Mouse (Mus musculus): ENCODE measurements around the gene Nptx2. TPM values are rescaled to one million over a fixed set of nuclear protein-coding genes. Genes with fewer than 3 reads are reported as not detected.

Gene Nptx2
- polyA plus RNA-seq, 1 experiment from 2014 or later = 2.1 TPM

DNA sequence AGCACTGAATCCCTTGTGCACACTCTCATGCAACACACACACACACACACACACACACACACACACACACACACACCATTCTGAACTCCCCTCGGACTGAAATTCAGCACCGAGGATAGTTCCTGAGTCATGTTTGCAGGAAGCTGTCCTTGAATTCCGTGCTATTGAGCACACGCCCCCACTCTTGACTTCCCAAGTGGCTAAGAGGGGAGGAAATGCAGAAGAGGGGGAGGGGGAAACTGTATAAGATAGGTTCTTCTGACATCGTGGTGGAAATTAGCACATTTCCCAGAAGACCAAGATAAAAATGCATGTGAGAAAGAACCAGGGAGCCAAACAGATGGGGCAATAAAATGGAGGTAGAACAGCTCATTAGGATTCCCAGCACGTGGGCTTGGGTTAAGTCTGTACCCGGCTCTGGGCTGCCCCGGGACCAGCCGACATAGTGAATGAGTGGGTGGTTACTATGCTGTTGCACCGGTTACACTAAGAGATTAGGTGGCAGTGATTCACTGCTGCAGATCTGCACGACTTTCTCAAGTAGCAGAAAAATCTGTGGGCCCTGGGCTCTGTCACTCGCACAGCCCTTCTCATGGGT is 2.9 kb upstream of the Nptx2 start:
- no peak overlapping the region for H3K4me2 ChIP-seq (replicated peaks)
- H3K27me3 ChIP-seq (replicated peaks) = peaks cover 28% of the 10 kb centered on the region
- H3K9ac ChIP-seq = no peak overlapping the region
- peaks cover 12% of the 10 kb centered on the region for H3K4me1 ChIP-seq (replicated peaks)
- H3K36me3 ChIP-seq = no peaks in the 10 kb centered on the region
- no peaks in the 10 kb centered on the region for H3K9me3 ChIP-seq
- no peak for ATAC-seq
- no peak overlapping the region for H3K27ac ChIP-seq
- WGBS = 19% methylated on average over 12 of the region's 12 CpGs
- no peak overlapping the region for H3K4me3 ChIP-seq (replicated peaks)

DNA sequence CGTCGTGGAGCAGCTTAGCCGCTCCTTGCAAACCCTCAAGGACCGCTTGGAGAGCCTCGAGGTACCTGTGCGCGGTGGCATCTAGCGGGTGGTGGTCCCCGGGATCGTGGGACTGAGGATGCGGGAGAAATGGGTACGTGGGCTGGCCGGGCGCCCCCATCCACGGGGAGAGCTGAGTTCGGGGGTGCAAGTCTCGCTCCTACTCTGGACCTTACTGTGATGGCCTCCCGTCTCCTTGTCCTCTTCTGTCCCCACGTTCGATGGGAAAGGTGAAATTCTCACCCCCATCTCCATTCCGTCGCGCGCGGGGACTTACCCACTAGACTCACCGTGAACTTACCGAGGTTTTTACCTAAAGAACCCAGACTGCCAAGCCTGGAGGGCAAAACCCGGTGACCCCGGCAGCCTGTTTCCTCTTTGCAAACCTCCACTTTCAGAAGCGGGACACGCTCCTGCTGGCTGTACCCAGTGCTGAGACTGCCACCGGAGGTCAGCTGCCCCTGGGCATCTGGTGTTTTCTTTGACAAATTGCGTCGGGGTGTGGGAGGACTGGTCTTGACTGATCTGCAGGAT is 807 bp downstream of the Nptx2 start:
- no peak for ATAC-seq
- H3K4me3 ChIP-seq (replicated peaks) = peak overlapping the region; percentile 37
- no peaks in the 10 kb centered on the region for H3K9me3 ChIP-seq
- peaks cover 12% of the 10 kb centered on the region for H3K4me1 ChIP-seq (replicated peaks)
- peak overlapping the region; percentile 78 for H3K4me2 ChIP-seq (replicated peaks)
- no peak overlapping the region for H3K27ac ChIP-seq
- WGBS = 5% methylated on average over 34 of the region's 34 CpGs
- H3K36me3 ChIP-seq = no peaks in the 10 kb centered on the region
- peak overlapping the region; percentile 45 for H3K9ac ChIP-seq
- H3K27me3 ChIP-seq (replicated peaks) = peaks cover 36% of the 10 kb centered on the region

- H3K9ac ChIP-seq = no peak overlapping the region
- H3K4me3 ChIP-seq (replicated peaks) = peak overlapping the region; percentile 10; the same call in 1 of the 2 replicates
- no peak overlapping the region for H3K27ac ChIP-seq
- no peaks in the 10 kb centered on the region for H3K36me3 ChIP-seq
- peak overlapping the region; percentile 62 for H3K4me2 ChIP-seq (replicated peaks)
- WGBS = 18% methylated on average over 9 of the region's 9 CpGs
- ATAC-seq = no peak
- no peaks in the 10 kb centered on the region for H3K9me3 ChIP-seq
- H3K27me3 ChIP-seq (replicated peaks) = peaks cover 36% of the 10 kb centered on the region
- peaks cover 12% of the 10 kb centered on the region for H3K4me1 ChIP-seq (replicated peaks)
Observed at GRCm38 (mm10) chr5:144547333-144547878, 1.7 kb downstream of the Nptx2 start.

DNA sequence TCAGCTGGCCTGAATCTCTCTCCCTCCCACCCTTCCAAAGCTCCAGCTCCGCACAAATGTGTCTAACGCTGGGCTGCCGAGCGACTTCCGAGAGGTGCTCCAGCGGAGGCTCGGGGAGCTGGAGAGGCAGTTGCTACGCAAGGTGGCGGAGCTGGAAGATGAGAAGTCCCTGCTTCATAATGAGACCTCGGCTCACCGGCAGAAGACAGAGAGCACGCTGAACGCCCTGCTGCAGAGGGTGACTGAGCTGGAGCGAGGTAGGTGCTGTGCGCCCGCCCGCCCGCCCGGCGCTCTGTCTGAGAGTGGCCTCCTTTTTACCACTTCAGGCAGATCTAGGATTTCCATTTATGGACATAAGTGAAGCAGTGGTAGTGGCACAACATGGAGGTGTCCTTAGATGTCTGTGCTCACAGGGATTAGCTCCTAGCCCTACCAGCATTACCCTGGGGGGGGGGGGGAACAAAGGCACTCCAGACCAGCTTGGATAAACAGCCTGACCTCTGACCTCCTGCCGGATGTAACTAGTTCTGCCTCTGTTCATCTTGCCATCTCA is 2.5 kb downstream of the Nptx2 start:
- peaks cover 32% of the 10 kb centered on the region for H3K27me3 ChIP-seq (replicated peaks)
- no peak overlapping the region; the same call in 1 of the 2 replicates for H3K9ac ChIP-seq
- no peak overlapping the region for H3K27ac ChIP-seq
- H3K36me3 ChIP-seq = no peaks in the 10 kb centered on the region
- H3K9me3 ChIP-seq = no peaks in the 10 kb centered on the region
- peak overlapping the region; percentile 62 for H3K4me2 ChIP-seq (replicated peaks)
- 6% methylated on average over 21 of the region's 21 CpGs for WGBS
- ATAC-seq = no peak
- H3K4me1 ChIP-seq (replicated peaks) = peaks cover 12% of the 10 kb centered on the region
- H3K4me3 ChIP-seq (replicated peaks) = peak overlapping the region; percentile 27

DNA sequence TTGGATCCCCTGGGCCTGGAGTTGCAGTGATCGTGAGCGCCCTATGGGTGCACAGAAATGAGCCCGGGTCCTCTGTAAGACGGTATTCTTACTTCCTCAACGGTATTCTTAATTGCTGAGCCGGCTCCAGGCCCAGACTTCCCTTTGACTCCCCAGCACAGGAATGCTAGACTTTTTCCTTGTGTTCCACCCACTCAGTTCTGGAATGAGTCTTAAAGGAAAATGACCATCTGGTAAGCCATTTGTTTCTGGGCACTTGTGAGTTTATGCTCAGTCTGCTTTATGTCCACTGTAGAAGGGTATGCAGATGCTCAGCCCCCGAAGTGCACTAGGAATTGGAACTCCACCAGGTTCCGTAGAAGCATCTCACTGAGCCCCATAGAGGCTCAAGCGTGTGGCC is 4.3 kb downstream of the Nptx2 start:
- Histone ChIP-seq H3K9ac (no peak overlapping the region), H3K4me2 (replicated peaks) (no peak overlapping the region), H3K4me3 (replicated peaks) (no peak overlapping the region), H3K9me3 (no peaks in the 10 kb centered on the region), H3K27me3 (replicated peaks) (peaks cover 27% of the 10 kb centered on the region), H3K27ac (no peak overlapping the region), H3K36me3 (no peaks in the 10 kb centered on the region), H3K4me1 (replicated peaks) (peaks cover 12% of the 10 kb centered on the region)
- ATAC-seq = no peak
- WGBS = 74% methylated on average over 9 of the region's 9 CpGs

DNA sequence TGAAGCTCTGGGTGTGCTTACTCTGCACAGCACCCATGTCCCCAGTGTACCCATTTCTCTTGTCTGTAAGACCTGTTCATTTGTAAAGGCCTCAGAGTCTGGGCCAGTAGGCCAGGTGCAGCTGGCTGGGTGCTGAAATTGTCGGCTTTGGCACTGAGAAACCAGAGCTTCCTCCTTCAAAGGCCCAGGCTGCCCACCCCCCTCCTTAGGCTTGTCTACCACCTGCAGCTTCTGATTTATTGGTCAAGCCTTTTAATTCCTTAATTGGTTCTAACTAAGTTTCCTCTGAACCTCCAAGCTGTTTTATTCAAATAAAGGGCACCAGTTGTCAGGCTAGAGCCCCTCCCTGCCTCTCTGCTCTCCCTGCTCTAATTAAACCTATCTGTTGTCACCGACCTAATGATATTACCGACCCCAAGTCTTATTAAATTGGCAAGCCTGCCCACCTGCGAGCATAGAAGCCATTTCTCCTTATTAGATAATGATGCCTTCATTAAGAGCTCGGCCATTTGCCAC is 5.0 kb downstream of the Nptx2 start:
- Histone ChIP-seq H3K27ac (no peak overlapping the region), H3K9me3 (no peaks in the 10 kb centered on the region), H3K4me2 (replicated peaks) (no peak overlapping the region), H3K36me3 (no peaks in the 10 kb centered on the region), H3K27me3 (replicated peaks) (peaks cover 21% of the 10 kb centered on the region), H3K4me3 (replicated peaks) (no peak overlapping the region), H3K9ac (no peak overlapping the region), H3K4me1 (replicated peaks) (peaks cover 8% of the 10 kb centered on the region)
- ATAC-seq = no peak
- WGBS = 58% methylated on average over 5 of the region's 5 CpGs

DNA sequence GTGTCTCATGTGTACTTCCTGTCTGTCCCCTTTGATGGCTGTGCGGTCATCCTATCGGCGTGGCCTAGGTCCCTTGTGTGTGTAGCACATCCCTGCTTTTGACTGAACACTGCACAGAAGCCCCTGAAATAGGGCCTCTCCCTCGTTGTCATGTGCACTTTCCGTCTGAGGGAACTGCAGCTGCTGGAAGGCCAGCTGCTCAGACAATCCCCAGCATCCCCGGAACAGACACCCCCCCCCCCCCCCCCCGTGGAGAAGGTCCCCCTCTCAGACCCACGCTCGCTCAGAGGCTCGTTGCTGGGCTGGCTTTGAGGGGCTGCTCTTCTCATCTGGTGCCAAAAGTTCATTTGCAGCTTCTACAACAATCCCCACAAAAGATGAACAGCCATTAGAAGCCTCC is 11.0 kb downstream of the Nptx2 start:
- H3K9ac ChIP-seq = no peak overlapping the region
- H3K27ac ChIP-seq = 0 out of 2 replicates have a peak overlapping the region, but pooled peaks have one; percentile 6
- H3K4me2 ChIP-seq (replicated peaks) = no peak overlapping the region
- no peaks in the 10 kb centered on the region for H3K36me3 ChIP-seq
- peak; percentile 71 for ATAC-seq
- H3K27me3 ChIP-seq (replicated peaks) = no peaks in the 10 kb centered on the region
- H3K4me1 ChIP-seq (replicated peaks) = no peaks in the 10 kb centered on the region
- 44% methylated on average over 9 of the region's 10 CpGs for WGBS
- no peak overlapping the region for H3K4me3 ChIP-seq (replicated peaks)
- H3K9me3 ChIP-seq = no peaks in the 10 kb centered on the region

- H3K36me3 ChIP-seq = no peaks in the 10 kb centered on the region
- H3K9me3 ChIP-seq = no peaks in the 10 kb centered on the region
- 55% methylated on average over 8 of the region's 8 CpGs for WGBS
- no peak overlapping the region for H3K9ac ChIP-seq
- no peaks in the 10 kb centered on the region for H3K27me3 ChIP-seq (replicated peaks)
- no peak overlapping the region for H3K4me3 ChIP-seq (replicated peaks)
- no peak for ATAC-seq
- no peaks in the 10 kb centered on the region for H3K4me1 ChIP-seq (replicated peaks)
- no peak overlapping the region for H3K4me2 ChIP-seq (replicated peaks)
- no peak overlapping the region for H3K27ac ChIP-seq
Observed at GRCm38 (mm10) chr5:144557363-144557762, 11.7 kb downstream of the Nptx2 start.

DNA sequence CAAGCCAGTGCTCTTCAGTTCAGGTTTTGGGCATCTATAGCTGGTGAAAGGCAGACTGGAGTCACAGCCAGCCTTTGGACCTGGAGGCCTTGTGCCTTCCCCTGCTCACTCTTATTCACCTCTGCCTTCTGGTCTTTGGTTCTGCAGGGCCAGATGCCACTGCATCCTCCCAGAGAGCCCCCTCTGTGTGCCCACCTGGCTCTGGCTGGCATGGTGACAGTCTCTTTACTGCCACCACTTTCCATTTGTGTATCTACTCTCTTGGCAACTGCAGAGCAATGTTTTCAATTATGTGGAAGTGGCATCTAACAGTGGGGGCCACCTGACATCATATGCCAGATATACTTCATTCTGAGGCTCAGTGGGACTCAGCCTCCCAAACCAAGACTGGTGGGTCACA is 12.8 kb downstream of the Nptx2 start:
- no peak overlapping the region for H3K27ac ChIP-seq
- H3K4me1 ChIP-seq (replicated peaks) = no peaks in the 10 kb centered on the region
- ATAC-seq = no peak
- H3K36me3 ChIP-seq = no peaks in the 10 kb centered on the region
- no peaks in the 10 kb centered on the region for H3K27me3 ChIP-seq (replicated peaks)
- H3K9ac ChIP-seq = no peak overlapping the region
- H3K9me3 ChIP-seq = no peaks in the 10 kb centered on the region
- H3K4me3 ChIP-seq (replicated peaks) = no peak overlapping the region
- H3K4me2 ChIP-seq (replicated peaks) = no peak overlapping the region

GRCm38 (mm10) chr5:144565739-144566138 is 20.0 kb downstream of the Nptx2 start:
- H3K4me2 ChIP-seq (replicated peaks) = no peak overlapping the region
- no peaks in the 10 kb centered on the region for H3K36me3 ChIP-seq
- no peaks in the 10 kb centered on the region for H3K27me3 ChIP-seq (replicated peaks)
- H3K9ac ChIP-seq = no peak overlapping the region
- no peak overlapping the region for H3K4me3 ChIP-seq (replicated peaks)
- H3K27ac ChIP-seq = no peak overlapping the region
- WGBS = 83% methylated on average over 4 of the region's 4 CpGs
- H3K9me3 ChIP-seq = no peaks in the 10 kb centered on the region
- ATAC-seq = no peak
- no peaks in the 10 kb centered on the region for H3K4me1 ChIP-seq (replicated peaks)

DNA sequence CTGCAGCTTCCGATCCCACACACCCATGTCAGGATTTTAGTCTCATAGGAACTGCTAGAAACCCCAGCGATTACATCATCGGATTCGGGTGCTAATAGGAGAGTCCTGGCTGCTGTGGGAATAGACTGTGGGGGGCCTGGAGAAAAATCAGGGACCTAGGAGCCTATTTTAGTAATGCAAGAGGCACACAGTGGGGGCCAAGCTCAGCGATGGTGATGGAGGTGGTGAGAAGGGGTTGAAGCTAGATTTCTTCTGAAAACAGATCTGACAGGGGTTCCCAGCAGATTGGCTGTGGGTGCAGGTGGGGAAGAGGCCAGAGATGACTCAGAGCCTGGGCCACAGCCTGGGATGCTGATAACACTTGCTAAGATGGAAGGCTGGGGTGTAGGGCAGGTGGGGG is 39.4 kb downstream of the Nptx2 start:
- 92% methylated on average over 5 of the region's 5 CpGs for WGBS

GRCm38 (mm10) chr5:144591248-144591880 is 45.7 kb downstream of the Nptx2 start:
- no peak for ATAC-seq

More for the DNA sequence above, 39.4 kb downstream of the Nptx2 start:
- no peak overlapping the region for H3K27ac ChIP-seq
- H3K27me3 ChIP-seq (replicated peaks) = no peaks in the 10 kb centered on the region
- no peak overlapping the region for H3K4me2 ChIP-seq (replicated peaks)
- no peak for ATAC-seq
- H3K36me3 ChIP-seq = no peaks in the 10 kb centered on the region
- no peak overlapping the region for H3K9ac ChIP-seq
- H3K4me3 ChIP-seq (replicated peaks) = no peak overlapping the region
- H3K9me3 ChIP-seq = no peaks in the 10 kb centered on the region
- no peaks in the 10 kb centered on the region for H3K4me1 ChIP-seq (replicated peaks)

More at GRCm38 (mm10) chr5:144591248-144591880, 45.7 kb downstream of the Nptx2 start:
- no peak overlapping the region for H3K27ac ChIP-seq
- H3K4me1 ChIP-seq (replicated peaks) = no peaks in the 10 kb centered on the region
- no peak overlapping the region for H3K4me2 ChIP-seq (replicated peaks)
- H3K4me3 ChIP-seq (replicated peaks) = no peak overlapping the region
- H3K9ac ChIP-seq = no peak overlapping the region
- H3K36me3 ChIP-seq = no peaks in the 10 kb centered on the region
- no peaks in the 10 kb centered on the region for H3K27me3 ChIP-seq (replicated peaks)
- H3K9me3 ChIP-seq = no peaks in the 10 kb centered on the region
- 48% methylated on average over 12 of the region's 12 CpGs for WGBS

All from intestine, embryonic 15.5 days (tissue).